Mouse (Mus musculus) hindbrain, embryonic 11.5 days (tissue): Measurements from ENCODE around the gene Gm20388. TPM values are rescaled to one million over a fixed set of nuclear protein-coding genes. Genes with fewer than 3 reads are reported as not detected.

Experiments used
- ATAC-seq: fragments of 200-750 bp; cut with Nextera tagmentation; 2 replicates; pipeline ENCODE4 v1.8.0; 2017; ENCODE audit warnings: mild to moderate bottlenecking, moderate TSS enrichment, moderate library complexity; ENCODE audit not compliant: low FRiP score
- DNase-seq: peaks from one replicate; pipeline ENCODE4 v3.0.0-alpha.2; 2015; ENCODE audit warnings: low spot score
- H3K27ac ChIP-seq: fragments of 300-500 bp; sonication (generic); 2 replicates; pipeline ENCODE4 v1.5.1; 2014; ENCODE audit warnings: mild to moderate bottlenecking, low read depth, low read length
- H3K27me3 ChIP-seq: fragments of 300-500 bp; sonication (generic); 2 replicates; pipeline ENCODE4 v1.6.1; 2014; ENCODE audit warnings: mild to moderate bottlenecking, low read length, moderate library complexity, mixed read lengths; ENCODE audit not compliant: control insufficient read depth, insufficient read depth
- H3K36me3 ChIP-seq: fragments of 300-500 bp; sonication (generic); 2 replicates; pipeline ENCODE4 v1.6.1; 2014; ENCODE audit warnings: mild to moderate bottlenecking, low read length, moderate library complexity, mixed read lengths; ENCODE audit not compliant: control insufficient read depth, insufficient read depth
- H3K4me1 ChIP-seq: fragments of 300-500 bp; sonication (generic); replicated peaks from 2 replicates; pipeline ENCODE4 v1.6.1; 2014; ENCODE audit warnings: low read length, mixed read lengths; ENCODE audit not compliant: control insufficient read depth, insufficient read depth
- H3K4me2 ChIP-seq: fragments of 300-500 bp; sonication (generic); replicated peaks from 2 replicates; pipeline ENCODE4 v1.6.1; 2014; ENCODE audit warnings: mild to moderate bottlenecking, low read depth, low read length
- H3K4me3 ChIP-seq: fragments of 300-500 bp; sonication (generic); 2 replicates; pipeline ENCODE4 v1.5.1; 2014; ENCODE audit warnings: low read depth, low read length
- H3K9ac ChIP-seq: fragments of 300-500 bp; sonication (generic); 2 replicates; pipeline ENCODE4 v1.6.1; 2014; ENCODE audit warnings: low read depth, low read length
- H3K9me3 ChIP-seq: fragments of 300-500 bp; sonication (generic); 2 replicates; pipeline ENCODE4 v1.6.1; 2016; ENCODE audit warnings: low read length; ENCODE audit not compliant: control insufficient read depth
- WGBS: fragments of 180-500 bp; shearing (Covaris S2); extraction: QIAGEN DNeasy Blood & Tissue Kit; methylation state at CpG from one replicate; pipeline ENCODE4 v1.1.7; 2014; 5-methylcytosine and 5-hydroxymethylcytosine counted together
- polyA plus RNA-seq: library from polyadenylated mRNA; unstranded; fragments of >200 nt; fragmentation: Nextera tagmentation; extraction: Ambion mirVana; gene quantifications from 2 replicates; pipeline ENCODE4 v1.2.1, GENCODE M21; 2014

The Gm20388 gene
- polyA plus RNA-seq, 1 experiment from 2014 or later = 11.8 TPM

DNA sequence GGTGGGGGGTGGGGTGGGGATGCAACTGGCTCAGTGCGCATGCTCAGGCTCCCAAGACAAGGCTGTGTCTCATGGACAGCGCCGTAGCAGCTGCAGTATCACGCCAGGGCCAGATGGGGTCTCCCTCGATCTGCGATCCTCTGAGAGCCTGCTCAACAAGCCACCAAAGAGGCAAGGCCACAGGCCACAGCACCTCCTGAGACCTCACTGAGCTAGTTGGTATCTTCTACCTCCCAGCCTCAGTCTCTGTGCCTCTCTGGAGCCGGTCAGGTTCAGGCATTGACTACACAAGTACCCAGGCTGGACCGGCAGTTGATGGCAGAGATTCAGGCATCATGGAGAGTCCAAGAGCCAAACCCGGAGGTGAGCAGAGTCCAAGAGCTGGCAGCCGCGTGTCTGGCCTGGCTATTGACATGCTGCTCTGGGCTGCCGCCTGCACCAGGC lies 1807.4 kb downstream of the Gm20388 start:
- ATAC-seq (peak; percentile 89), DNase-seq (peak; percentile 97)
- H3K4me3 ChIP-seq = no peak overlapping the region
- H3K36me3 ChIP-seq = no peaks in the 10 kb centered on the region
- no peak overlapping the region for H3K27ac ChIP-seq
- 28% methylated on average over 12 of the region's 12 CpGs for WGBS
- no peaks in the 10 kb centered on the region for H3K9me3 ChIP-seq
- H3K9ac ChIP-seq = no peak overlapping the region
- H3K4me2 ChIP-seq = peak overlapping the region; percentile 25
- no peaks in the 10 kb centered on the region for H3K27me3 ChIP-seq
- peaks cover 3% of the 10 kb centered on the region; the same call in 1 of the 2 replicates for H3K4me1 ChIP-seq

DNA sequence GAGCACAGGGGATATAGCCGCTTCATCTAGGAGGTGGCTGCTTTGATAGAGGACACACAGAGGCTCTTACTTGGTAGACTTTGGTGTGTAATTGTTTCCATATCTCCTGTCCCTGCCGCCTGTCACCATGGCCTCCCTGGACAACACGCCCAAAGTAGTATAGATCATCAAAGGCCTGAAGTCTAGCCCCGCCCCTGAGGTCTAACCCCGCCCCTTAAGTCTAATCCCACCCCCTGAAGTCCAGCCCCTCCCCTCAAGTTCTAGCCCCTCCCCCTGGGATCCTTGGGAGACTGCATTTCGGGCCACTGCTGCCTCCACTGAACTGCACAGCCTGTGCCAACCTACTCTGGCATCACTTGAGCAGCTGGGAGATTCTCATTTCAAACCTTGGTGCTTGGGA lies 1808.3 kb downstream of the Gm20388 start:
- H3K36me3 ChIP-seq = no peaks in the 10 kb centered on the region
- no peak overlapping the region for H3K9ac ChIP-seq
- no peaks in the 10 kb centered on the region for H3K9me3 ChIP-seq
- no peak overlapping the region for H3K4me3 ChIP-seq
- no peak overlapping the region for H3K4me2 ChIP-seq
- no peaks in the 10 kb centered on the region for H3K27me3 ChIP-seq
- WGBS = 57% methylated on average over 6 of the region's 6 CpGs
- H3K4me1 ChIP-seq = peaks cover 3% of the 10 kb centered on the region; the same call in 1 of the 2 replicates
- ATAC-seq (no peak), DNase-seq (no peak)
- H3K27ac ChIP-seq = no peak overlapping the region

DNA sequence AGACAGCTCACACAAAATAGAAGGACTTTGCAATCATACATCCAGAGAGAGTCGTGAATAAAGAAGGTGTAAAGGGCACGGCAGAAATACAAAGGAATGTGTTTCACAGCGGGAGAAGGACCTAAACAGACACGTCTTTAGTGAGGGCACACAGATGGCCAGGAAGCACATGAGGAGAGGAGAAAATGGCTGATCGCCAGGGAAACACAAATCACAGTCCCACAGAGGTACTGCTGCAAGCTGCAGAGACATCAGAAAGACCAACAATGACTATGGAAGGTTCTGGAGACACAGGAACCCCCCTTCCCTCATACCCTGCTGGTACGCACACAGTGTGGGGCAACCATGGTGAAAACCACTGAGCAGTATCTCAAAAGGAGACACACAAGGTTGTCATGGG lies 1810.4 kb downstream of the Gm20388 start:
- DNase-seq = no peak
- no peaks in the 10 kb centered on the region for H3K36me3 ChIP-seq
- no peak overlapping the region for H3K9ac ChIP-seq
- no peak for ATAC-seq
- no peak overlapping the region for H3K4me2 ChIP-seq
- H3K27me3 ChIP-seq = no peaks in the 10 kb centered on the region
- no peak overlapping the region for H3K4me3 ChIP-seq
- 52% methylated on average over 6 of the region's 6 CpGs for WGBS
- H3K27ac ChIP-seq = no peak overlapping the region
- H3K4me1 ChIP-seq = 0 out of 2 replicates have a peak, but pooled peaks cover 3% of the 10 kb centered on the region
- H3K9me3 ChIP-seq = no peaks in the 10 kb centered on the region

DNA sequence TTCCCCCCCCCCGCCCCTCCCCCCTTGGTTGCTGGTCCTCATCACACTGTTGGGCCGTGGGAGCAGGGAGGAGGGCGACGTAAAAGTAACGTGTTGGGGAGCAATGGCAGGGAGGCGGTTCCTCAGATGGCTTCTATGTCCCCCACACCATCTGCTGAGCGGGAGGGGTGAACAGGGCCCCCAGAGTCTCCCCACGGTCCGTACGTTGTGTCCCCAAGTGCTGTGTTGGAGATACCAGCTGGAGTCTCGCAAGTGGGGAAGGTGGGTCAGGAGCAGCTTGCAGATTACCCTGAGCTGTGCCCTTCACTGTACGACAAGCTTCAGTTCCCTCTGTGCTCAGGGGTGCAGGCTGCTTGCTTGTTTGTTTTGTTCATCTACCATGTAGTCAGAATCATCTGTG lies 1813.2 kb downstream of the Gm20388 start:
- H3K4me3 ChIP-seq = no peak overlapping the region
- no peak overlapping the region for H3K27ac ChIP-seq
- no peaks in the 10 kb centered on the region for H3K36me3 ChIP-seq
- no peaks in the 10 kb centered on the region for H3K9me3 ChIP-seq
- H3K4me1 ChIP-seq = no peaks in the 10 kb centered on the region
- ATAC-seq = no peak
- no peak overlapping the region for H3K4me2 ChIP-seq
- H3K9ac ChIP-seq = no peak overlapping the region
- DNase-seq = no peak
- WGBS = 78% methylated on average over 12 of the region's 12 CpGs
- peaks cover 9% of the 10 kb centered on the region for H3K27me3 ChIP-seq

DNA sequence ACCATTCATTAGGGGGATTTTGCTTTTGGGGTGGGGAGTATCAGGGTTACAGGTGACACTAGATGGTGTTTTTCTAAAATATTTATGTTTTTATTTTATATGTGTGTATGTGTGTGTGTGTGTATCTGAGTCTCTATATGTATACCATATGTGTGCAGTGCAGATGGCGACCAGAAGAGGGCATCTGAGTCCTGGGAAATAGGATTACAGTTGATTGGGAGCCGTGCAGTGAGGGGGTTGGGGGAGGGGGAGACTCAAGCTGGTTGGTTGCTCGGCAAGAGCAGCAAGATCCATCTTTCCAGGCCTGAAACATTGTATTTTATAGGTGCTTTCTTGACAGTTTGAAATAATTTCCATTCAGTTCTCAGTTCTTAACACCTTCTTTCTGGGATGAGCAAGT lies 1816.5 kb downstream of the Gm20388 start:
- H3K4me1 ChIP-seq = 0 out of 2 replicates have a peak, but pooled peaks cover under 1% of the 10 kb centered on the region
- H3K9ac ChIP-seq = no peak overlapping the region
- H3K27me3 ChIP-seq = peaks cover 37% of the 10 kb centered on the region
- H3K36me3 ChIP-seq = no peaks in the 10 kb centered on the region
- H3K27ac ChIP-seq = no peak overlapping the region
- DNase-seq = no peak
- no peak overlapping the region for H3K4me2 ChIP-seq
- H3K9me3 ChIP-seq = no peaks in the 10 kb centered on the region
- WGBS = 65% methylated on average over 3 of the region's 3 CpGs
- H3K4me3 ChIP-seq = no peak overlapping the region
- ATAC-seq = no peak

DNA sequence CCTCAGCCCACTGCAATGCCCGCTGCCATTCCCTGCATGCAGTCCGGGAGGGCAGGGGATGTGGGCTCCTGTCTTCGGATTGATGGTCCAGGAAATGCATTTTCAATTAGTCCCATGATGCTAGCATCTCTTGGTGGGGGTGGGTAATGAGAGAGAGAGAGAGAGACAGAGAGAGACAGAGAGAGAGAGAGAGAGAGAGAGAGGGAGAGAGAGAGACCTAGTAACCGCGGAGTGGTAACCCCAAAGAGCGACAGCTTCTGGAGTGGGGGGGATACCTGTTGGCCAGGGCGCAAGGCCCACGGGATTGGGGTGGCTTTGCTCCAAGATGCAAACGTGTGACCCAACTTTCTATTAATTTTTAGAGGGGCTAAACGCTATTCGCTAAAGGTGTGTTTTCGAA lies 1818.7 kb downstream of the Gm20388 start, which contains the start of gene Jph3:
TSS of gene Jph3 (plus strand) at position 301 of the 400 bp plus-strand sequence.
- Histone ChIP-seq H3K4me3 (peak within 1 kb of the TSS; percentile 46), H3K36me3 (no peaks in the 10 kb centered on the region), H3K4me1 (0 out of 2 replicates have a peak, but pooled peaks cover 2% of the 10 kb centered on the region), H3K9ac (peak within 1 kb of the TSS; percentile 59), H3K9me3 (no peaks in the 10 kb centered on the region), H3K27ac (no peak within 1 kb of the TSS), H3K4me2 (peak within 1 kb of the TSS; percentile 78), H3K27me3 (peaks cover 46% of the 10 kb centered on the region)
- DNase-seq (no peak), ATAC-seq (no peak)
- 11% methylated on average over 12 of the region's 12 CpGs for WGBS

DNA sequence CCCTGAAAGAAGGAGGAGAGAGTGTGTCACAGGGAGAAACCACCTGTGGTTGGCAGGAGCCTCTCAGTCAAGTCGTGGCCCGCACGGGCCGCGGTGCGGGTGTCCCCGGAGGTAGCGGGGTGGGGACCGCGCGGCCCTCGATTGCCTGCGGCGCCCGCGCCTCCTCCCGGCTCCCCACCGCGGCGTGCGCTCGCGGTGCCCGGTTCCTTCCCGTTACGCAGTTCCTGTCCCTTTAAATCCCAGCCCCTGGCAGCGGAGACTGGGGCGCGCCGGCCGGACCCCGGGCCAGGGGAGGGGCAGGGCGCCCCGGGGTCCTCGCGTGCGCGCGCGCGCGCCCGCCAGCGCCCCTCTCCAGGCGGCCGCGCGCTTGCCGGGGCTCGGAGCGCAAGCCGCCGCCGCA lies 1819.1 kb downstream of the Gm20388 start:
- 0% methylated on average over 39 of the region's 54 CpGs for WGBS
- H3K9me3 ChIP-seq = no peaks in the 10 kb centered on the region
- no peak overlapping the region for H3K27ac ChIP-seq
- no peaks in the 10 kb centered on the region for H3K36me3 ChIP-seq
- peak overlapping the region; percentile 46 for H3K4me3 ChIP-seq
- ATAC-seq (no peak), DNase-seq (peak; percentile 66)
- 0 out of 2 replicates have a peak, but pooled peaks cover 2% of the 10 kb centered on the region for H3K4me1 ChIP-seq
- H3K9ac ChIP-seq = peak overlapping the region; percentile 59
- H3K4me2 ChIP-seq = peak overlapping the region; percentile 78
- peaks cover 46% of the 10 kb centered on the region for H3K27me3 ChIP-seq

DNA sequence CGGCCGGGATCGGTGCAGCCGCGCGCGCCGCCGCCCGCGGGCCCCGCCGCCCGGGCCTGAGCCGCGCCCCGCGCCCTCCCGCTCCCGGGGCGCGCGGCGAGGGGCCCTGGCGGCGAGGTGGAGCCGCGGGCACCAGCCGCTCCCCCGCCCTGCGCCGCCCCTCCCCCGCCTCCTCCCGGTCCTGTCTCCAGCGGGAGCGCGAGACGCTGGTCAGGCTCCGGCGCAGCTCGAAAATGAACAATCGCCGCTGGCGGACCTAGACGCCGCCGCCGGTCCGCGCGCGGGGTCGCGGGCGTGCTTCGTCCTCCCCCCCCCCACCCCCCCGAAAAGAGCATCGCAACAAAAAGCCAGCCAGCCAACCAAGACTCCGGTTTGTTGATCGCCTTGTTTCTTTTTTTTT lies 1819.5 kb downstream of the Gm20388 start:
- peaks cover 46% of the 10 kb centered on the region for H3K27me3 ChIP-seq
- peak overlapping the region; percentile 78 for H3K4me2 ChIP-seq
- H3K27ac ChIP-seq = no peak overlapping the region
- peak overlapping the region; percentile 59 for H3K9ac ChIP-seq
- ATAC-seq (no peak), DNase-seq (peak; percentile 57)
- H3K9me3 ChIP-seq = no peaks in the 10 kb centered on the region
- under 1% methylated on average over 36 of the region's 60 CpGs for WGBS
- H3K36me3 ChIP-seq = no peaks in the 10 kb centered on the region
- 0 out of 2 replicates have a peak, but pooled peaks cover 2% of the 10 kb centered on the region for H3K4me1 ChIP-seq
- peak overlapping the region; percentile 46 for H3K4me3 ChIP-seq

DNA sequence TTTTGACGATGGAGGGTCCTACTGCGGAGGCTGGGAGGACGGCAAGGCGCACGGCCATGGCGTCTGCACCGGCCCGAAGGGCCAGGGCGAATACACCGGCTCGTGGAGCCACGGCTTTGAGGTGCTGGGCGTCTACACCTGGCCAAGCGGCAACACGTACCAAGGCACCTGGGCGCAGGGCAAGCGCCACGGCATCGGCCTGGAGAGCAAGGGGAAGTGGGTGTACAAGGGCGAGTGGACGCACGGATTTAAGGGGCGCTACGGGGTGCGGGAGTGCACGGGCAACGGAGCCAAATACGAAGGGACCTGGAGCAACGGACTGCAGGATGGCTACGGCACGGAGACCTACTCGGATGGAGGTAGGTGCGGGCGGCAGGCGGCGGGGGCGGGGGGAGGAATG lies 1820.0 kb downstream of the Gm20388 start:
- H3K27me3 ChIP-seq = peaks cover 46% of the 10 kb centered on the region
- ATAC-seq (no peak), DNase-seq (peak; percentile 47)

More for the DNA sequence above, 1820.0 kb downstream of the Gm20388 start:
- Histone ChIP-seq H3K9ac (peak overlapping the region; percentile 59), H3K4me1 (0 out of 2 replicates have a peak, but pooled peaks cover 2% of the 10 kb centered on the region), H3K36me3 (no peaks in the 10 kb centered on the region), H3K4me3 (peak overlapping the region; percentile 46), H3K9me3 (no peaks in the 10 kb centered on the region), H3K4me2 (peak overlapping the region; percentile 78), H3K27ac (no peak overlapping the region)
- WGBS = 1% methylated on average over 36 of the region's 37 CpGs
